In genomic region chr16:74056886-74057285, GRCm38 (mm10) we compare ENCODE assay signal across 24 mouse cellular contexts.
"Had no signal": no experiment of that assay in that cellular context is flagged by ENCODE, and none has a peak within 500 bp of the region (broad histone marks: within the 10 kb centered on the region; RNA-seq: fewer than 3 reads in every experiment).

No protein-coding gene starts in this region.

- H3K4me2 ChIP-seq: heart, embryonic 11.5 days; heart, embryonic 13.5 days; heart, embryonic 15.5 days; hindbrain, embryonic 13.5 days; hindbrain, embryonic 15.5 days; kidney, embryonic 15.5 days; limb, embryonic 13.5 days; limb, embryonic 15.5 days; liver, embryonic 12.5 days had no signal

- H3K27me3 ChIP-seq: heart, embryonic 13.5 days; heart, embryonic 15.5 days; hindbrain, embryonic 13.5 days; hindbrain, embryonic 15.5 days; kidney, embryonic 15.5 days; limb, embryonic 13.5 days; limb, embryonic 15.5 days; liver, embryonic 12.5 days had no signal

- H3K27ac ChIP-seq: heart, adult 2 months; heart, embryonic 13.5 days; heart, embryonic 15.5 days; hindbrain, embryonic 13.5 days; hindbrain, embryonic 15.5 days; kidney, embryonic 15.5 days; limb, embryonic 13.5 days; limb, embryonic 15.5 days; liver, embryonic 12.5 days had no signal

- H3K9ac ChIP-seq: forebrain, postnatal 0 days; heart, embryonic 13.5 days; heart, embryonic 15.5 days; hindbrain, embryonic 13.5 days; hindbrain, embryonic 15.5 days; kidney, embryonic 15.5 days; limb, embryonic 13.5 days; limb, embryonic 15.5 days; liver, embryonic 12.5 days had no signal

- DNase-seq: forebrain, postnatal 0 days; gastrocnemius, postnatal 14 days; gastrocnemius, postnatal 36 days; heart, adult 11 months; heart, adult 2 months; heart, postnatal 14 days; heart, postnatal 36 days; kidney, adult 11 months; kidney, adult 8-10 months; kidney, postnatal 10 days; kidney, postnatal 36 days; layer of hippocampus, adult 9-11 months; layer of hippocampus, postnatal 36 days; left cerebral cortex, postnatal 4 days had no signal

- ATAC-seq: forebrain, postnatal 0 days; intestine, embryonic 16.5 days; liver, embryonic 12.5 days had no signal

- H3K9me3 ChIP-seq: heart, embryonic 13.5 days; heart, embryonic 15.5 days; hindbrain, embryonic 13.5 days; hindbrain, embryonic 15.5 days; kidney, embryonic 15.5 days; limb, embryonic 13.5 days; limb, embryonic 15.5 days; liver, embryonic 12.5 days had no signal

- H3K36me3 ChIP-seq: heart, embryonic 13.5 days; heart, embryonic 15.5 days; hindbrain, embryonic 13.5 days; hindbrain, embryonic 15.5 days; kidney, embryonic 15.5 days; limb, embryonic 13.5 days; limb, embryonic 15.5 days; liver, embryonic 12.5 days had no signal

- H3K4me3 ChIP-seq: heart, adult 2 months; heart, embryonic 13.5 days; heart, embryonic 15.5 days; hindbrain, embryonic 13.5 days; hindbrain, embryonic 15.5 days; kidney, embryonic 15.5 days; limb, embryonic 13.5 days; limb, embryonic 15.5 days; liver, embryonic 12.5 days had no signal

- H3K4me1 ChIP-seq: kidney, embryonic 15.5 days; liver, embryonic 12.5 days had no signal
